Mouse (Mus musculus): ENCODE measurements around the gene Bach2. TPM values are rescaled to one million over a fixed set of nuclear protein-coding genes. Genes with fewer than 3 reads are reported as not detected.

Bach2 gene
- total RNA-seq, 1 experiment from 2014 or later = 7.1 TPM

- no peak for ATAC-seq (replicated peaks; ENCODE audit: insufficient number of reproducible peaks, low FRiP score, low TSS enrichment, poor library complexity, severe bottlenecking)
These were observed 241.4 kb downstream of the Bach2 start for GRCm38 (mm10) chr4:32479801-32480700.

GRCm38 (mm10) chr4:32481366-32482055 is 242.9 kb downstream of the Bach2 start:
- ATAC-seq (replicated peaks; ENCODE audit: insufficient number of reproducible peaks, low FRiP score, low TSS enrichment, poor library complexity, severe bottlenecking) = no peak

DNA sequence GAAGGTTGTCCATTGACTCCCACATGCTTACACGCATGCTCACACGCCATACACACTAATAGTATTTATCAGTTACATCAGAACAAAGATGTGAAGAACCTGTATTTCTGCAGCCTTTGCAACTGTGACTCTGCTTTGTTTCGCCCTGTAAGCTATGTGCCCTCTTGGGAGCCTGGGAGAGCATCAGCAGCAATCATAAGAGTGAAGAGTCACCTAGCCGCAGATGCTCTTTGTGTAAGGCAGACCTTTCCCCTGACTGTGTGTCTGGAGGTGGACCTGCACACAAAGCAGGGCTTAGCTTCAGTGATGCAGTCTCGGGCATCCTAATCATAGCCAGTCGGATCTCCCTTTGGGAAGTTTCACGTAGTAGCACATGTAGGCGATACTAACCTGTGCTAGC is 243.5 kb downstream of the Bach2 start:
- no peak for ATAC-seq (replicated peaks; ENCODE audit: insufficient number of reproducible peaks, low FRiP score, low TSS enrichment, poor library complexity, severe bottlenecking)

DNA sequence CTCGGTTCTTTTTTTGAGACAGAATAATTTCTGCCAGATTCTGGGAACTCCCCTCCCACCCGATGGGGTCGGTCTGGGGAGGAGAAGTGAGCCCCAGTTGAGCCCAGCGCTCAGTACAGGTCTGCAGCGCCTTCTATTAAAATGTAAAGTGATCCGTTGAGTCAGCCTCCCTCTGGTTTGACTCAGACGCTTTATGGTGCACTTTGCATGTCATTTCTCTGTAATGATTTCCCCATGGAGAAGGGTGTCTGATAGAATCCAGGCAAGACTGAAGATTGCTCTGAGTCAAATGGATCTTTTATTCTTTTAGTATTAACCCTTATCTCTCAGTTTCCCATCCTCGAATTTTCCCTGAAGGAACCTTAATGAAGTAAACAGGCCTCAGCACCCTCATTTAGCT is 244.3 kb downstream of the Bach2 start:
- no peak for ATAC-seq (replicated peaks; ENCODE audit: insufficient number of reproducible peaks, low FRiP score, low TSS enrichment, poor library complexity, severe bottlenecking)

DNA sequence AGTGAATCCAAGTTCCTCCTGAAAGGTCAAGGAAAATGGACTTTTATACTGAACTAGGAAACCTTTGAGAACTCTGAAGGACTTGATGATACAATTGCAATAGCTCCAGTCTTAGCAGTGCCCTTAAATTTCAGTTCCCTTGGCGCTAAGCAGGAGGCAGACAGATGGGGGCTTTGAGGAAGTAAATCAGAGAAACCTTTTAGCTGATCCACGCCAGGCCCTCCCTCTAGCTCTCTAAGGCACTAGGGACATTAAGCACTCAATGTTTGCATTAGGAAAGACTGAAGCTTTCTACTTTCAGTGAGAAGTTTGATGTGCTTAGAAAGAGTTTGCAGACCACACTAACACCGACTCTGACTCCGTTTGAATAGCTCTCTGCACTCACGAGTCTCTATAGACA is 247.2 kb downstream of the Bach2 start:
- no peak for ATAC-seq (replicated peaks; ENCODE audit: insufficient number of reproducible peaks, low FRiP score, low TSS enrichment, poor library complexity, severe bottlenecking)

- ATAC-seq (replicated peaks; ENCODE audit: insufficient number of reproducible peaks, low FRiP score, low TSS enrichment, poor library complexity, severe bottlenecking) = no peak
These were observed 248.2 kb downstream of the Bach2 start for GRCm38 (mm10) chr4:32486654-32487398.

GRCm38 (mm10) chr4:32489186-32489585 is 250.6 kb downstream of the Bach2 start:
- ATAC-seq (replicated peaks; ENCODE audit: insufficient number of reproducible peaks, low FRiP score, low TSS enrichment, poor library complexity, severe bottlenecking) = no peak

DNA sequence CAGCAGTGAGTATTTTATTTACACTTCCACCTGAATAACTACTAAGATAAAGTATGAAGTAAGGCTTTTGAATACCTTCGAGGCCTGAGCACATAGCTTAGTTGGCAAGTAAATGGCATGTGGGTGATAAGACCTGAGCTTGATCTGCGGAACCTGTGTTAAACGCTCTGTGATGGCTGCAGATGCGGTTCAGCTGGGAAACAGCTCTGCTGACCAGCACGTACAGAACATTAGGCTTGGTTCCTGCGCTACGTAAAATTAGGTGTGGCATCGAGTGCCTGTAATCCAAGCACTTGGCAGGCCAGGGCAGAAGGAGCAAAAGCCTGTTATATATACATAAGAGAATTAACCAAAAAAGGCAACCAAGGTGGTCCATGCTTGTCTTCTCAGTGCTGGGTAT is 252.6 kb downstream of the Bach2 start:
- no peak for ATAC-seq (replicated peaks; ENCODE audit: insufficient number of reproducible peaks, low FRiP score, low TSS enrichment, poor library complexity, severe bottlenecking)

DNA sequence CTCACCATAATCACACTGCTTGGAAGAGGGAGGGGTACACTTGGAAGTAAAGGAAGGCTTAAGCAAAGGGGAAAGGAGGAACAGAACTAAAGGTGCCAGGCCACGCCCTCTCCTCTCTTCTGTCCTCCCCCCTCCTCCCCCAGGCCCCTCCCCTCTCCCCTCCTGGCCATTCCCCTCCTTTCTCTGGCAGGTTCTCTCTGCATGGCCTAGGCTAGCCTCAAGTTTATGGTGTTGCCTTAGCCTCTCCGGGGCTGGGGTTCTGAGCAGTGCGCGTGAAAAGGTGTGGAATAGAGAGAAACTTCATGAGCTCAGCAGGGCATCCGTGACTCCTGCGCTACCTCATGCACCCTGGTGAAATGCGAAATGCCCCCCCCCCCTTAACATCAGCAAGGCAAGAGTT is 254.2 kb downstream of the Bach2 start:
- no peak for ATAC-seq (replicated peaks; ENCODE audit: insufficient number of reproducible peaks, low FRiP score, low TSS enrichment, poor library complexity, severe bottlenecking)

GRCm38 (mm10) chr4:32501780-32502179 is 263.2 kb downstream of the Bach2 start:
- no peak for ATAC-seq (replicated peaks; ENCODE audit: insufficient number of reproducible peaks, low FRiP score, low TSS enrichment, poor library complexity, severe bottlenecking)

- ATAC-seq (replicated peaks; ENCODE audit: insufficient number of reproducible peaks, low FRiP score, low TSS enrichment, poor library complexity, severe bottlenecking) = no peak
These were observed 263.6 kb downstream of the Bach2 start for GRCm38 (mm10) chr4:32502181-32502580.

GRCm38 (mm10) chr4:32504236-32504635 is 265.6 kb downstream of the Bach2 start:
- ATAC-seq (replicated peaks; ENCODE audit: insufficient number of reproducible peaks, low FRiP score, low TSS enrichment, poor library complexity, severe bottlenecking) = no peak

DNA sequence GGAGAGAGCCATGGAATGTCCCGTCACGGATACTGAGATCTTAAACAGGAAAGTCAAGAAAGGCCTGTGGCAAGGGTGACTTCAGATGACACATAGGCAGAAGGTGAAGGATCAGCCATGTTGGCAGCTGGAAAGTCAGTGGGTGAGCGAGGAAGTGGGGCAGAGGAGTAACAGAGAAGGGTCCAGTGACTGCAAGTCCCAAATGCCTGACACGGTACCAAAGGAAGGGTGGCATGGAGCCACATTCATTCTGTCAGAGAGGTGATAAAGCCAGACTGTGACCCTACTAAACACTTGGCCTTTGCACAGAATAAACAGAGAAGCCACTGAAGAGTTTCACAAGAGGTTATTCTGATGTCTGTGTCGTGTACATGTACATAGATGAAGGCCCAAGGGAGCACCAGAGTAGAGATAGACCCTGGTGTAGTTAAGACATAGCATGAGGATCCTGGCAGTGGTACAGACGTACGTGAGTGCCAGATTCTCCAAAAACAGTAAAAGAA is 267.8 kb downstream of the Bach2 start:
- ATAC-seq (replicated peaks; ENCODE audit: insufficient number of reproducible peaks, low FRiP score, low TSS enrichment, poor library complexity, severe bottlenecking) = no peak

DNA sequence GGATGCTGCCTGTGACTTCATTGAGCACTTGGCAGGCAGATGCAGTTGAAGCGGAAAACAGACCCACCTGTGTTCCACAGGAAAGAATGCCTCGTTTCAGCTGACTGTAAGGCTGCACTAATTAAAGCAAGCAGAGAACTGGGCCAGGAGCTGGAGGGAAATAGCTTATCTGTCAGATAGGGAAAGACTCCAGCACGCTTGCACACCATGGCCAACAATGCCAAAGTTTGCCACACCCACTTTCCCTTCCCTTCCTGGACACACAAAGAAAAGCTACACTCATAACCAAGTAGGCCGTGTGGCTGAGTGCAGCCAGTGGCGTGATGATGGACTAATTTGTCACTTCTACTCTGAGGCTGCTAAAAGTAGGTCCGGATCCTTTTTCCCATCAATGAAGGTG is 268.4 kb downstream of the Bach2 start:
- ATAC-seq (replicated peaks; ENCODE audit: insufficient number of reproducible peaks, low FRiP score, low TSS enrichment, poor library complexity, severe bottlenecking) = no peak

DNA sequence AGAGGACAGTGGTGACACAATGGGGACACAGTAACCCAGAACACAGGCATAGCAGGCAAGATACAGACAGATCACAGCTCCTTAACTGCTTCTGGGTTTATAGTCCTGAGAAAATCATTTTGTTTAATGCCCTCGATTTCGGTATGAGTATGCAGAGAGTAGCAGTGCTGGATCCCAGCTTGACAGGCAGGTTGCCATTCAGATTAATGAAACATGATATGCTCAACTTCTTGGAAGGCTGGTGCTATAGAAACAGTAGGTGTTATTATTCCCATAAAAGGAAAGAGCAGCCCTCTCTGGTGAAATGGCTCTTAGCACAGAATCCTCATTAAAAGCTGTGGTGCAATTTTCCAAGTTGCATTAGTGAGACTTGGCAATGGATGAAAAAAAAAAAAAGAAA is 270.0 kb downstream of the Bach2 start:
- ATAC-seq (replicated peaks; ENCODE audit: insufficient number of reproducible peaks, low FRiP score, low TSS enrichment, poor library complexity, severe bottlenecking) = no peak

DNA sequence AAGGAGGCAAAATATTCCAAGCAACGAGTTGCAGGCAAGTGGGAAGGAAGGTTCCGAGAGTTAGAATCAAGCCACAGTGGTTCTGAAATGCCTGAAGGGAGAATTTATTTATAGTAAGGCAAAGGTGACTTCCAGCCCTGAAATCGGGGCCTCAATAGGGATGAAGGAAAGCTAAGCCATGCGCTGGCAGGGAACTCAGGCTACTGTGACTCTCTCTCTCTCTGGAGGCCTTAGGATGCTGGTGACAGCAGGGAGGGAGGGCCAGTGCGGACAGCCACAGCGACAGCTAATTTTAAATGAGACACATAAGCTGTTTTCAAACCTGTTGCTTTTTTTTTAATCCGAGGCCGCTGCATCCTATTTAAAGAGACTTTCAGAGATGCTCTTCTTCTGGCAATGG is 270.4 kb downstream of the Bach2 start:
- ATAC-seq (replicated peaks; ENCODE audit: insufficient number of reproducible peaks, low FRiP score, low TSS enrichment, poor library complexity, severe bottlenecking) = no peak

DNA sequence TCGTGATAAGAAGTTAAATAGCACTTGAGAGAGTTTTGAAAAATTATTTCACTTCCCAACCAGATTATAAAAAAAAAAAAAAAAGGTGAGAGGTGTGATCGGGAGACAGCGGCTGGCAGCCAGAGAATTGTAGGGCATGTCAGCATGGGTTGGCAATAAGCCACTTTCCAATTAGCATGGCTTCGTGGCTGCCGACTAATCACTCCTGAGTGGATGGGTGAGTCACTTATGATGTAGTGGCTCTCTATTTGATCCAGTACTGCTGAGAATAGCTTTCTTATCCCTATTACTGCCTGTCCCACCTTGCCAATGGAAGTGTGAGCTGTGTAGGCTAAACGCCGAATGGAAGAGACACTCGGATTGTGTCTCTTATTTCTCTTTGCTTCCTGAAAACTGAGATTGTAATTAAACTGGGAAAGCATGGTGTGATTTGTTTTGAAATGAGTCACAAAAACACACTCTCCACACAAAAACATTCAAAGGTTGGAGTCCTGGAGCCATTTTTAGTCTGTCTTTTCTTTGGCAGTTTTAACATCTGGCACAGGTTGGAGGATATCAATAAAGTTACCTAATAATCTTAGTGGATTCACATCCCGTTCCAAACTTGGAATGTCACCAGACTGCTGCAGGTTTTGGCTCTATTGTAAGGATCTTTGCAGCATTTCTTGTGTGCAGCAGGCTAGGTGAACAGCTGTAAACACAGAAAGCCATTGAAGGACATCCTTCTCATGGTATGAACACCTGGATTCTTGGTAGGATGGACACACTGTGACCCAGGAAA is 271.4 kb downstream of the Bach2 start:
- no peak for ATAC-seq (replicated peaks; ENCODE audit: insufficient number of reproducible peaks, low FRiP score, low TSS enrichment, poor library complexity, severe bottlenecking)

- no peak for ATAC-seq (replicated peaks; ENCODE audit: insufficient number of reproducible peaks, low FRiP score, low TSS enrichment, poor library complexity, severe bottlenecking)
These were observed 272.3 kb downstream of the Bach2 start for GRCm38 (mm10) chr4:32510940-32511339.

DNA sequence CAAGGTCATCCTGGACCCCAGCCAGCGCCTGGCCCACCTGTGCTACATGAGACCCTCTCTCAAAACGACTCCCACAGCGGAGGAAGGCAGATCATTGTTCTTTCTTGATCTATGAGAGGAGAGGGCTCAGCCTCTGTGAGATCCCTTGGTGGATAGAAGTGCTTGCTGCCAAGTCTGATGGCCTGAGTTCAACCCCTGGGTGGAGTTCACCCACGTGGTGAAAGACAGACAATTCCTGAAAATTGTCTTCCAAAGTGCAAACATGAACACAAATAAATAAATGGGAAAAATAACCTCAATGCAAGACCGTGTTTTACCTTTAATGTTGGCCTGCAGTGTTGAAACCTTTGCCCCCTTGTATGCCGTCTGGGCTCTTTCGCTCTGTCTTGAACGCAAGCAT is 277.5 kb downstream of the Bach2 start:
- no peak for ATAC-seq (replicated peaks; ENCODE audit: insufficient number of reproducible peaks, low FRiP score, low TSS enrichment, poor library complexity, severe bottlenecking)

Measured in monocyte, adult 5-6 weeks (primary cell).